Mouse (Mus musculus): Measurements from ENCODE around the gene Rasl10b.

GRCm38 (mm10) chr11:83443824-83444223 is 34.9 kb downstream of the Rasl10b start:
- TF ChIP-seq FLI1 (IDR thresholded peaks at IDR 0.05; ENCODE audit: low read length), result no peak
- no peak for TF ChIP-seq GATA1 (IDR thresholded peaks at IDR 0.05; ENCODE audit: borderline replicate concordance, low read length)
